Mouse (Mus musculus) limb, embryonic 12.5 days (tissue): ENCODE measurements at regions not wholly inside any gene's neighbourhood (a gene's known extent, or its start where the extent isn't known, plus 50 kb on each side); places are given as distances from the start of the nearest gene placed in this dataset.

Experiments used
- ATAC-seq: fragments of 200-750 bp; cut with Nextera tagmentation; 2 replicates; pipeline ENCODE4 v1.8.0; 2017; ENCODE audit warnings: low read depth, moderate TSS enrichment; ENCODE audit not compliant: insufficient number of reproducible peaks, insufficient read depth, low FRiP score, low TSS enrichment
- H3K27ac ChIP-seq: fragments of 300-500 bp; sonication (generic); 2 replicates; pipeline ENCODE4 v1.5.1; 2016; ENCODE audit warnings: mild to moderate bottlenecking, moderate library complexity
- H3K27me3 ChIP-seq: fragments of 300-500 bp; sonication (generic); 2 replicates; pipeline ENCODE4 v1.6.1; 2016; ENCODE audit warnings: mild to moderate bottlenecking, moderate library complexity
- H3K36me3 ChIP-seq: fragments of 300-500 bp; sonication (generic); 2 replicates; pipeline ENCODE4 v1.6.1; 2016; ENCODE audit warnings: mild to moderate bottlenecking, moderate library complexity
- H3K4me1 ChIP-seq: fragments of 300-500 bp; sonication (generic); replicated peaks from 2 replicates; pipeline ENCODE4 v1.6.1; 2016
- H3K4me2 ChIP-seq: fragments of 300-500 bp; sonication (generic); 2 replicates; pipeline ENCODE4 v1.6.1; 2016; ENCODE audit warnings: mild to moderate bottlenecking, moderate library complexity
- H3K4me3 ChIP-seq: fragments of 300-500 bp; sonication (generic); replicated peaks from 2 replicates; pipeline ENCODE4 v1.5.1; 2016; ENCODE audit warnings: mild to moderate bottlenecking
- H3K9ac ChIP-seq: fragments of 300-500 bp; sonication (generic); replicated peaks from 2 replicates; pipeline ENCODE4 v1.6.1; 2016; ENCODE audit warnings: mild to moderate bottlenecking, moderate library complexity
- H3K9me3 ChIP-seq: fragments of 300-500 bp; sonication (generic); 2 replicates; pipeline ENCODE4 v1.6.1; 2016; ENCODE audit warnings: mild to moderate bottlenecking, moderate library complexity
- whole genome bisulfite sequencing: fragments of 180-500 bp; shearing (Covaris S2); methylation state at CpG from one replicate; pipeline ENCODE4 v1.1.7; 2016; 5-methylcytosine and 5-hydroxymethylcytosine counted together

GRCm38 (mm10) chr13:107711341-107711994, 332.8 kb upstream of the Smim15 start:
- Histone ChIP-seq H3K36me3 (no peaks in the 10 kb centered on the region), H3K9ac (no peak overlapping the region), H3K4me1 (no peaks in the 10 kb centered on the region), H3K9me3 (no peaks in the 10 kb centered on the region), H3K27ac (no peak overlapping the region), H3K27me3 (no peaks in the 10 kb centered on the region), H3K4me2 (no peak overlapping the region), H3K4me3 (no peak overlapping the region)
- 81% methylated on average over 4 of the region's 4 CpGs for WGBS
- no peak for ATAC-seq

- WGBS, result 80% methylated on average over 4 of the region's 4 CpGs
- no peak for ATAC-seq
- H3K4me1 ChIP-seq, result no peaks in the 10 kb centered on the region
- H3K4me3 ChIP-seq, result no peak overlapping the region
- H3K36me3 ChIP-seq, result no peaks in the 10 kb centered on the region
- H3K4me2 ChIP-seq, result no peak overlapping the region
- no peaks in the 10 kb centered on the region for H3K27me3 ChIP-seq
- H3K9ac ChIP-seq, result no peak overlapping the region
- H3K9me3 ChIP-seq, result no peaks in the 10 kb centered on the region
- no peak overlapping the region for H3K27ac ChIP-seq
Observed at GRCm38 (mm10) chr13:107710368-107710767, 333.9 kb upstream of the Smim15 start.

DNA sequence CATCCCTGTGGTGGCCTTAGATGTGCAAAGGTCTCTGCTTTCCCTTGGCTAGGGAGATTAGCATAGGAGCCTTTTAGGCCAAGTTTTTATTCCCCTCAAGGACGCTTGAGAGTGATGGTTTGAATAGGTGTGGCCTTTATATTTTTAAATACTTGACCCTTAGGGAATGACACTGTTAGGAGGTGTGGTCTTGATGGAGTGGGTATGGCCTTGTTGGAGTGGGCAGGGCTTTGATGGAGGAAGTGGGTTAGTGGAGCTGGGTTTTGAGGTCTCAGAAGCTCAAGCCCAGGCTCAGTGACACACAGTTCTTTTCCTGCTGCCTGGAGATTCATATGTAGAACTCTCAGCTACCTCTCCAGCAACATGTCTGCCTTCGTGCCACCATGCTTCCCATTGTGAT, 334.4 kb upstream of the Smim15 start:
- ATAC-seq, result no peak
- H3K4me3 ChIP-seq, result no peak overlapping the region
- no peaks in the 10 kb centered on the region for H3K36me3 ChIP-seq
- H3K27me3 ChIP-seq, result no peaks in the 10 kb centered on the region
- 56% methylated on average over 2 of the region's 2 CpGs for WGBS
- H3K9ac ChIP-seq, result no peak overlapping the region
- no peaks in the 10 kb centered on the region for H3K4me1 ChIP-seq
- H3K4me2 ChIP-seq, result no peak overlapping the region
- no peaks in the 10 kb centered on the region for H3K9me3 ChIP-seq
- no peak overlapping the region for H3K27ac ChIP-seq

DNA sequence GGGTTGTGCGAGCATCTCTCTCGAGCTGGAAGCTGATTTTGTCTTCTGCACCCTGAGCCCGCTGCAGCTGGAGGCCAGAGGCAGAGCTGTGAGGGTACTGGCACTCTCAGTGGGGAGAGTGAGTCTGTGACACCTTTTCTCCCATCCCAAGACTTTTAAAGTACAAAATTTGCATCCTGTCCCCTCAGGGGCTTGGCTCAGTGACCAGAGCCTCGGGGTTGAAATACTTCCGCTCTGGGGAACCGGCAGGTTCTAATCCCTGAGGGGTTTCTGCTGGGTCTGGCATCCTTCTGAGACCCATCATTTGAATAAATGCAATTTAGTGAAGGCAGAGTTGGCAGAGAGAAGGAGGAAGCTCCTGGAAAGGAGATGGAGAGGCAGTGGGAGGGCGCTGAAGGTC, 340.5 kb upstream of the Smim15 start:
- Histone ChIP-seq H3K36me3 (no peaks in the 10 kb centered on the region), H3K4me1 (peaks cover 16% of the 10 kb centered on the region; the same call in 1 of the 2 replicates), H3K9ac (no peak overlapping the region), H3K27me3 (no peaks in the 10 kb centered on the region), H3K4me3 (no peak overlapping the region), H3K9me3 (no peaks in the 10 kb centered on the region), H3K4me2 (no peak overlapping the region), H3K27ac (no peak overlapping the region)
- WGBS, result 42% methylated on average over 7 of the region's 7 CpGs
- no peak for ATAC-seq

GRCm38 (mm10) chr13:107700268-107701139, 343.7 kb upstream of the Smim15 start:
- no peaks in the 10 kb centered on the region for H3K36me3 ChIP-seq
- H3K4me1 ChIP-seq, result peaks cover 16% of the 10 kb centered on the region; the same call in 1 of the 2 replicates
- no peak overlapping the region for H3K4me2 ChIP-seq
- no peak for ATAC-seq
- H3K9me3 ChIP-seq, result no peaks in the 10 kb centered on the region
- H3K27me3 ChIP-seq, result no peaks in the 10 kb centered on the region
- WGBS, result 58% methylated on average over 10 of the region's 10 CpGs
- H3K9ac ChIP-seq, result no peak overlapping the region
- H3K27ac ChIP-seq, result no peak overlapping the region
- no peak overlapping the region for H3K4me3 ChIP-seq

DNA sequence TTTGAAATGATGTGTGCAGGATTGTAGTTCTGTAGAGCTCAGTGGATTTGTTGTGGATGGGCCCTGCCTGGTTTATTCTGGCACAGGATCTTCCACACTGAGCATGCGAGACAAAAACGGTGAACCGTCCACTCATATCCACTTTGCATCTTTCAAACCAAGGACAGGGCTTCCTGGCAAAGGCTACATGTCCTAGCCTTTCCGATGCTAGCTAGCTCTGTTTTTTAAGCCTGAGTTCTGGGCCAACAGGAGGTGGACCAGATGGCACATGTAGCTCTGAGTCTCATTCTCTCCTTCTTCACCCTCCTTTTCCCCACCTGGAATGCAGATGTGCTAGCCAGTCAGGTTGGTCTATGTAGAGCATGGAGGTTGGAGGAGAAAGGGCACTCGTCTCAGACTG, 345.0 kb upstream of the Smim15 start:
- Histone ChIP-seq H3K4me3 (no peak overlapping the region), H3K27me3 (no peaks in the 10 kb centered on the region), H3K36me3 (no peaks in the 10 kb centered on the region), H3K4me2 (no peak overlapping the region), H3K9ac (no peak overlapping the region), H3K9me3 (no peaks in the 10 kb centered on the region), H3K27ac (no peak overlapping the region), H3K4me1 (peaks cover 16% of the 10 kb centered on the region; the same call in 1 of the 2 replicates)
- WGBS, result 72% methylated on average over 5 of the region's 5 CpGs
- ATAC-seq, result no peak

GRCm38 (mm10) chr13:107698345-107698744, 345.9 kb upstream of the Smim15 start:
- Histone ChIP-seq H3K4me1 (peaks cover 16% of the 10 kb centered on the region; the same call in 1 of the 2 replicates), H3K4me3 (no peak overlapping the region), H3K9me3 (no peaks in the 10 kb centered on the region), H3K4me2 (no peak overlapping the region), H3K27ac (no peak overlapping the region), H3K9ac (no peak overlapping the region), H3K27me3 (no peaks in the 10 kb centered on the region), H3K36me3 (no peaks in the 10 kb centered on the region)
- 88% methylated on average over 7 of the region's 7 CpGs for WGBS
- ATAC-seq, result no peak

GRCm38 (mm10) chr13:107692123-107692830, 352.0 kb upstream of the Smim15 start:
- WGBS, result 82% methylated on average over 5 of the region's 5 CpGs
- Histone ChIP-seq H3K9me3 (no peaks in the 10 kb centered on the region), H3K4me2 (no peak overlapping the region), H3K9ac (no peak overlapping the region), H3K36me3 (no peaks in the 10 kb centered on the region), H3K4me3 (no peak overlapping the region), H3K27ac (no peak overlapping the region), H3K27me3 (0 out of 2 replicates have a peak, but pooled peaks cover 4% of the 10 kb centered on the region), H3K4me1 (no peaks in the 10 kb centered on the region)
- ATAC-seq, result no peak

GRCm38 (mm10) chr13:107688972-107689371, 355.3 kb upstream of the Smim15 start:
- Histone ChIP-seq H3K27ac (no peak overlapping the region), H3K4me3 (no peak overlapping the region), H3K9ac (no peak overlapping the region), H3K27me3 (0 out of 2 replicates have a peak, but pooled peaks cover 4% of the 10 kb centered on the region), H3K36me3 (no peaks in the 10 kb centered on the region), H3K4me1 (0 out of 2 replicates have a peak, but pooled peaks cover 2% of the 10 kb centered on the region), H3K9me3 (no peaks in the 10 kb centered on the region), H3K4me2 (no peak overlapping the region)
- no peak for ATAC-seq
- WGBS, result 71% methylated on average over 6 of the region's 6 CpGs

DNA sequence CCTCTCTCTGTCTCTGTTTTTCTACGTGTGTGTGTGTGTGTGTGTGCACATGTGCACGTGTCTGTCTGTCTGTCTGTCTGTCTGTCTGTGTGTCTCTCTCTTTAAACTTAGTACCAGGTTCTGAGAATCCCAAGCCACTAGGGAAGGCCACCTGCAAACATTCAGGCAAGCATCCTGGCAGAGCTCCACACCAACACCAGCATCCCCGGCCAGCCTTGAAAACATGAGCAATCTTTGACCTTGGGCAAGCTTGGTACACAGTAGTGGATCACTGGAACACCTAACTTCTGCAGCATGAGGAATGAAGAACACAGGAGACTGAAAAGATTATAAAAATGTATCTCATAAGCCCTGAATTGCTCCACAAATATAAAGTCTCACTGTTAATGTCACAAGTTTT, 359.0 kb upstream of the Smim15 start:
- no peak overlapping the region for H3K9ac ChIP-seq
- ATAC-seq, result no peak
- H3K27ac ChIP-seq, result no peak overlapping the region
- no peak overlapping the region for H3K4me2 ChIP-seq
- no peaks in the 10 kb centered on the region for H3K36me3 ChIP-seq
- no peak overlapping the region for H3K4me3 ChIP-seq
- 82% methylated on average over 3 of the region's 3 CpGs for WGBS
- H3K27me3 ChIP-seq, result 0 out of 2 replicates have a peak, but pooled peaks cover 4% of the 10 kb centered on the region
- no peaks in the 10 kb centered on the region for H3K9me3 ChIP-seq
- H3K4me1 ChIP-seq, result 0 out of 2 replicates have a peak, but pooled peaks cover 2% of the 10 kb centered on the region

- no peak for ATAC-seq
- no peak overlapping the region for H3K9ac ChIP-seq
- no peak overlapping the region for H3K4me3 ChIP-seq
- 90% methylated on average over 3 of the region's 3 CpGs for WGBS
- no peaks in the 10 kb centered on the region for H3K9me3 ChIP-seq
- no peaks in the 10 kb centered on the region for H3K36me3 ChIP-seq
- H3K27me3 ChIP-seq, result no peaks in the 10 kb centered on the region
- 0 out of 2 replicates have a peak, but pooled peaks cover 2% of the 10 kb centered on the region for H3K4me1 ChIP-seq
- H3K4me2 ChIP-seq, result no peak overlapping the region
- no peak overlapping the region for H3K27ac ChIP-seq
Observed at GRCm38 (mm10) chr13:107683909-107684308, 360.3 kb upstream of the Smim15 start.
